Mouse (Mus musculus) bone marrow, adult 2 months (tissue): ENCODE data around the gene Tnp2. TPM values are rescaled to one million over a fixed set of nuclear protein-coding genes. Genes with fewer than 3 reads are reported as not detected.
A peak's percentile ranks its signal among the peaks of the same experiment; 100 is the strongest.

Experiments
- H3K27ac ChIP-seq: fragments of 200-500 bp; 2 replicates; pipeline ENCODE4 v1.5.1; 2012; ENCODE audit warnings: low read depth, mild to moderate bottlenecking, control low read depth, inconsistent platforms, low read length; ENCODE audit not compliant: control insufficient read depth, poor library complexity, insufficient read depth
- H3K4me1 ChIP-seq: fragments of 200-500 bp; 2 replicates; pipeline ENCODE4 v1.6.1; 2011; ENCODE audit warnings: low read length; ENCODE audit not compliant: control insufficient read depth, insufficient read depth
- H3K4me3 ChIP-seq: fragments of 200-500 bp; replicated peaks from 2 replicates; pipeline ENCODE3; 2011; ENCODE audit warnings: mild to moderate bottlenecking, low read depth, low read length, control low read depth; ENCODE audit not compliant: control insufficient read depth
- CTCF ChIP-seq: fragments of 200-500 bp; IDR thresholded peaks from 2 replicates; pipeline ENCODE4 v1.5.1; 2011; ENCODE audit warnings: low read length, control low read depth; ENCODE audit not compliant: control insufficient read depth, insufficient read depth
- POLR2A ChIP-seq: fragments of 200-500 bp; IDR thresholded peaks from 2 replicates; pipeline ENCODE4 v1.6.1; 2011; ENCODE audit warnings: low read depth, mild to moderate bottlenecking, control low read depth, low read length, borderline replicate concordance; ENCODE audit not compliant: control insufficient read depth
- WGBS: fragments of 180-500 bp; shearing (Covaris S2); methylation state at CpG from one replicate; pipeline ENCODE4 v1.1.7; 2018; 5-methylcytosine and 5-hydroxymethylcytosine counted together
- polyA plus RNA-seq: library from polyadenylated mRNA; stranded (reverse); fragments of >200 nt; gene quantifications from 2 replicates; pipeline ENCODE4 v1.2.4, GENCODE M21; 2011; ENCODE audit warnings: low replicate concordance; ENCODE audit not compliant: missing spikeins, insufficient read depth, insufficient read length

Tnp2 gene
- polyA plus RNA-seq, 1 experiment: not detected

DNA sequence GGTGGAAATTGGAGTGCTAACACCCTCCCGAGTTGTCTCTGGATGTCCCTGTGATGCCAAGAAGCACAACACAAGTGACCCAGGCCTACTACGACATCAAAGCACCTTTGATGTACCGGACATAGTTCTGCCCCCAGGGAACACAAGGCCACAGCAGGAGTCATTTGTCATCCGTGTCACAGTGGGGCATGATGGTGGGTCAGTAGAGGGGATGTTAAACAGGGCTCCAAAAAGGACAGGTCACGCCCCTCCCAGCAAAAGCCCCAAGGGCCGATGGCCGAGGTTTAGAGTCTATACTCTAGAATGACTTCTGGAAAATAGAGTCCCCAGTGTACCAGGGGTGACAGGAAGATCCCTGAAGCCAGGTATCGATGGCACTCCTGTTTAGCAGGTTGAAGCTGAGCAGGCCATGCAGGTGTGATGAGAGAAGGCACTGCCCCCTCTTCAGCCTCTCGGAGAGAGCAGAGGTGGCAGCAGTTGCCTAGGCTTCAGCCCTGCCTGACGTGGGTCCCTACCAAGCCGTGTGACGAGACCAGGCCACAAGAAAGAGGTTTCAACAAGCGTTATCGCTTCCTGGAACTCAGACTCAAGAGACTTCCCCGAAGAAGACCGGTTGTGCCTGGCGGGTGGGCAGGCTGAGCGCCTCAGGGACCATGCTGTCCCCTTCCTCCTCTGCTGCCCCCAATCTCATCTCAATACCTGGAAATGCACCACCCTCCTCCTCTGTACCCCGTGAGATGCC lies 16.5 kb downstream of the Tnp2 start:
- Histone ChIP-seq H3K27ac (peak overlapping the region; percentile 45), H3K4me3 (no peak overlapping the region), H3K4me1 (peaks cover 13% of the 10 kb centered on the region)
- TF ChIP-seq POLR2A (no peak), CTCF (no peak)
- WGBS: 26% methylated on average over 19 of the region's 19 CpGs

DNA sequence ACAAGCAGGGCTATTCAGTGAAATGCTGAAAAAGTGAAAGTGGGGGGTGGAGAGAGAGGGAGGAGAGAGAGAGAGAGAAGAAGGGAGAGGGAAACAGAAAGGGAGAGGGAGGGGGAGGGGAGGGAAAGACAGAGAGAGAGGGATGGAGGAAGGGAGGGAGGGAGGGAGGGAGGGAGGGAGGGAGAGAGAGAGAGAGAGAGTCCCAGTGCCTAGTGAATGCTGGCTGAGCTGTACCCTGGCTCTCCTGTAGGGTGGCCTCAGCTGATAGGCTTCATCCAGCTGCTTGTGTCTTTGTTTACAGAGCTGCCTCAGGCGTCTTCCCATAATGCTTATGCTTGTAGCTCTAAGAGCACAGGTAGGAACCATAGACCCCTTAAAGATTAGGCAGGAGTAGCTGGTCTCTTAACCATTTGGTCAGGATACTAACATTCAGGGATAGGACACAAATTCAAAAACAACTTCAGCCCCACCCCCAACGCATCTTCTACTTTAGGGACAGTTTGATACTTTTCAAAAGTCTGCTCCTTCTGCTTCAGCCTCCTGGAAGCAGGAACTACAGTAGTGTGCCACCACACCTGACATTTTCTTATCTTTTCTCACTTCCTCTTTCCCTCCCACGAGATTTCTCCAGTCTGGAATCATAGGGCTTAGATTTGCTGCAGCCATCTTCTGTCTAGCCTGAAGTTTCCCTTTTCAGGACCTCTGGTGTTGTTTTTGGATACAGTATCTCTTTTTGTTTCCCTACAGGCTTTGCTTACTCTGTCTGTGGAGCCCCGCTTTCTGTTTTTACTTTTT lies 17.7 kb downstream of the Tnp2 start:
- WGBS: 33% methylated on average over 4 of the region's 4 CpGs

DNA sequence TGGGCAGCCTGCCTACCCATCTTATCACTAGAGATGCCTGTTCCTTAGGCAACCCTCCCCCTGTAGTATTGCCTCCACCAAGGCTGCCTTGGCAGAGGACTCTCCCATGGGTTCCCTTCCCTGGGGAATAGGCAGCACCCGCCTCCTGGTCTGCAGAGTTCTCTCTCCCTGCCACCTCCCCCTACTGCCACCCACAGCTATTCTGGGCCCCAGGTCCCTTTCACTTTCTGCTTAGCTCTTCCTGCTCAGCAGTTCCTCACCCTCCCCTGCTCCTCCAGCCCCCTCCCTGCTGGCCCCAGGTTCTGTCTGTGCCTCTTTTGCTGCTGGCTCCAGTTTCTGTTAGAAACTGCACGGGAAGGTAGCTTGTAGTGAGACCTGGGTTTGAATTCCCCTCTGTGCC lies 18.8 kb downstream of the Tnp2 start:
- no peak overlapping the region for H3K4me3 ChIP-seq
- WGBS: 14% methylated on average over 2 of the region's 2 CpGs
- no peak for TF ChIP-seq POLR2A
- peaks cover 13% of the 10 kb centered on the region for H3K4me1 ChIP-seq
- H3K27ac ChIP-seq: 0 out of 2 replicates have a peak overlapping the region, but pooled peaks have one; percentile 19

More for the DNA sequence above, 17.7 kb downstream of the Tnp2 start:
- Histone ChIP-seq H3K27ac (no peak overlapping the region), H3K4me3 (no peak overlapping the region), H3K4me1 (peaks cover 13% of the 10 kb centered on the region)
- TF ChIP-seq CTCF: no peak
- no peak for TF ChIP-seq POLR2A

DNA sequence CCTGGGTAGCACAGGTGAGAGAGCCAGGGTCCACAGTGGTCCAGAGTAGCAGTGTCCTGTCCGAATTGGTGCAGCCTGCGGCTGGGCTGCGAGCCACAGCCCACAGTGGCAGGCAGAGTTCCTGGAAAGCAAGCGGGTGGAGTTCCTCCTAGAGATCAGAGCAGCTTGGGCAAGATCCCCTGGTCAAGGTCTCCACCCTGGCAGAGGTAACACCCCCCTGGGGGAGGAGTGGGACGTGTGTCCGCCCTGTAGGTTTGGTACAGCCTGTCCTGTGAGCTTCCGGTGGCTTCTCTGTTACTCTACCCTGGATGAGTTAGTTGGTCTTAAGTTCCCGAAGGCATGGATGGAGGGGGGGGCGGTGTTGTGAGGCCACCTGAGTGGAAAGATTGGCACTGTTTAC lies 19.6 kb downstream of the Tnp2 start:
- H3K4me1 ChIP-seq: peaks cover 13% of the 10 kb centered on the region
- TF ChIP-seq POLR2A (no peak), CTCF (no peak)
- WGBS: 4% methylated on average over 9 of the region's 9 CpGs
- H3K4me3 ChIP-seq: no peak overlapping the region
- H3K27ac ChIP-seq: no peak overlapping the region

DNA sequence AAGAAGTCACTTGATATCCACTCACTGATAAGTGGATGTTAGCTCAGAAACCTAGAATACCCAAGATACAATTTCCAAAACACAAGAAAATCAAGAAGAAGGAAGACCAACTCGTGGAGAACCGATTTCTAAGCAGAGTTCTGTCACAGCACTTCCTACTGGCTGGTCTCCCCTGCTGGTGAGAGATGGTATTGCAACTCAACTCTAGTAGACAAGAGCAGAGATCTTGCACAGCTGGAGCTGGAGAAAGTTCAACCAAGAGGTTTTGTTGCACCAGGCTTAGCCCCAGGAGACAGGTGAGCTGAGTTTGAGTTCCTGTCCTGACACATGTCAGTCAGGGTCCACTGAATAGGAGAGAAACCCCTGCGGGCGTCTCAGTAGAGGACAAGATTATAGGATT lies 21.3 kb downstream of the Tnp2 start:
- 44% methylated on average over 4 of the region's 4 CpGs for WGBS
- Histone ChIP-seq H3K27ac (no peak overlapping the region), H3K4me1 (peaks cover 13% of the 10 kb centered on the region), H3K4me3 (no peak overlapping the region)
- peak; percentile 62 for TF ChIP-seq CTCF
- no peak for TF ChIP-seq POLR2A

DNA sequence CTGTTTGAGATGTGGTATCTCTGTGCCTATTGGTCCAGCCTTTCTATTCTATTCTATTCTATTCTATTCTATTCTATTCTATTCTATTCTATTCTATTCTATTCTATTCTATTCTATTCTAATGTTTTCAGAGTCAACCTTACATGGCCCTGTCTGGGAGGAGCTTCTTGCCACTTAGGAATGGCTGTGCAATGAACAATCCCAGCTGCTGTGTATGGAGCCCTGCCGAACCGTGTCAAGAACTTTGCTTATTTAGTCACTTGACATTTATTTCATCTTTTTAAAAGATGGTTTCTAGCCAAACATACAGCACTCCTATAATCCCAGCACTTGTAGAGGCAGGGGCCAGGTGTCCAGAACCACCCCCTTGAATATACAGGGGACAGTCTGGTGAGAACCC lies 24.1 kb downstream of the Tnp2 start:
- WGBS: 12% methylated on average over 2 of the region's 2 CpGs

DNA sequence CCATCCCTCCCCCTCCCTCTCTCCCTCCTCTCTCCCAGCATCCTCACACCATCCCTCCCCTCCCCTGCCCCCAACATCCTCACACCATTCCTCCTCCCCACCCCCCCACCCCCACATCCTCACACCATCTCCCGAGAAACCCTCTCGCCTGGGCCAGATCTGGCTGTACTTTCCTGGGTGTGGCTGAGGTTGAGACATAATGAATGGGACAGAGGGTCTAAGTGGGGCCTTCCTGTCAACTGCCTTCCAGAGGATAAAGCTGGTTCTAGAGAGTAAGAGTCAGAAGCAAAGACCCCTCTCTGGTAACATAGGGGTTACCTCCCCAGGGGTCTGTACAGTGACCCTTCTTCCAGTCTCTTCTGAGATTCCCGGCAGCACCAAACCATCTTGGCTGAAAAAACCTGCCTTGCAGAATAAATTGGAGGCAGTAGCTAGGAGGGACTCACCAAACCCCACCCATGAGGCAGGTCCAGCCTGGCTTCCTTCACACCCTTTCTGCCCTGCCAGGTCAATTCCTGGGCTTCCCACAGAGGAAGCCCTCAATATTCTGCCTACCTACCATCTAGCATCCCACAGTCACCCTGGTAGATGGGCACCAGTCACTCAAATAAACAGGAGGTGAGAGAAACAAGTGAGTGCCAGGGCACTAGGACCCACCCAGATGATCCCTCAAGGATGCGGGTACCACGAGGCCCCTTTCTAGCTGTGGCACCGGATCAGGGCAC lies 24.8 kb downstream of the Tnp2 start:
- Histone ChIP-seq H3K4me1 (peaks cover 4% of the 10 kb centered on the region; the same call in 1 of the 2 replicates), H3K27ac (no peak overlapping the region), H3K4me3 (no peak overlapping the region)
- TF ChIP-seq POLR2A: no peak
- TF ChIP-seq CTCF: no peak
- WGBS: 52% methylated on average over 6 of the region's 6 CpGs

More for the DNA sequence above, 24.1 kb downstream of the Tnp2 start:
- H3K4me3 ChIP-seq: no peak overlapping the region
- H3K27ac ChIP-seq: no peak overlapping the region
- H3K4me1 ChIP-seq: peaks cover 4% of the 10 kb centered on the region; the same call in 1 of the 2 replicates
- TF ChIP-seq CTCF (no peak), POLR2A (no peak)

DNA sequence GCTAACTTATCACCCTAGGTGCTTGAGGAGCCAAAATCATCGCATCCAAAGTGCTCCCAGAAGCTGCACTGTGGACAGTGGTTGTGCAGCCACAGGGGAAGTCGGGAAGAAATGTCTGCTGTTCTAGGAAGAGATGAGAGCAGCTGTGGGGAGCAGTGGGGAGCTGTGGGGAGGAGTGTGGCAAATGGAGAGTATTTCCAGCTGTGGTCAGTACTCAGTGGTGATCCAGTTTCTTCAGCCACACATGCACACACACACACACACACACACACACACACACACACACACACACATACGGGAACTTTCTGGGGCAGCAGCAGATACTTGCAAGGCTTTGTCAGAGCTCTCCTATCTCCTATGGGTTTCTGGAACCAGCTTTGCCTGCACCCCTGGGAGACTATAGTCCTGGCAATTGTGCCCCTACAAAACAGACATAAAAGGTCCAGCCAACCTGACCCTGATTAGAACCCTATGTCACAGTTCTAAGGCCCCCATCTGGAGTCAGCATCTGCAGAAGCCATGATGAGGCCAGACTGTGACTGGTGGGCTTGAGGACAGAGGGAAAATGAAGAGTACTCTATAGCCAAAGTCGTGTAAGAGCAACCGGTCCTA lies 25.8 kb downstream of the Tnp2 start:
- WGBS: 71% methylated on average over 5 of the region's 5 CpGs
- Histone ChIP-seq H3K4me1 (peaks cover 2% of the 10 kb centered on the region; the same call in 1 of the 2 replicates), H3K4me3 (no peak overlapping the region), H3K27ac (no peak overlapping the region)
- no peak for TF ChIP-seq POLR2A
- no peak for TF ChIP-seq CTCF
